Mouse (Mus musculus) heart, postnatal 0 days (tissue): ENCODE measurements around the gene Slc22a6. TPM values are rescaled to one million over a fixed set of nuclear protein-coding genes. Genes with fewer than 3 reads are reported as not detected.

Experiments
- ATAC-seq: fragments of 200-750 bp; cut with Nextera tagmentation; 2 replicates; pipeline ENCODE4 v1.8.0; 2017; ENCODE audit warnings: low read depth, moderate number of reproducible peaks, moderate library complexity; ENCODE audit not compliant: insufficient read depth
- DNase-seq: peaks from one replicate; pipeline ENCODE4 v3.0.0-alpha.2; 2016; ENCODE audit warnings: low spot score
- H3K27ac ChIP-seq: fragments of 300-500 bp; sonication (generic); 2 replicates; pipeline ENCODE4 v1.5.1; 2014; ENCODE audit warnings: low read depth, mild to moderate bottlenecking
- H3K27me3 ChIP-seq: fragments of 300-500 bp; sonication (generic); 2 replicates; pipeline ENCODE4 v1.6.1; 2014; ENCODE audit warnings: low read length, mixed read lengths; ENCODE audit not compliant: control insufficient read depth, insufficient read depth
- H3K36me3 ChIP-seq: fragments of 300-500 bp; sonication (generic); replicated peaks from 2 replicates; pipeline ENCODE4 v1.6.1; 2014; ENCODE audit warnings: low read length, mixed read lengths; ENCODE audit not compliant: control insufficient read depth, insufficient read depth
- H3K4me1 ChIP-seq: fragments of 300-500 bp; sonication (generic); 2 replicates; pipeline ENCODE4 v1.6.1; 2014; ENCODE audit warnings: antibody characterized with exemption; ENCODE audit not compliant: control insufficient read depth, insufficient read depth
- H3K4me2 ChIP-seq: fragments of 300-500 bp; sonication (generic); 2 replicates; pipeline ENCODE4 v1.6.1; 2014; ENCODE audit warnings: low read depth, mild to moderate bottlenecking, low read length, moderate library complexity
- H3K4me3 ChIP-seq: fragments of 300-500 bp; sonication (generic); 2 replicates; pipeline ENCODE4 v1.5.1; 2014; ENCODE audit warnings: low read depth, low read length
- H3K9ac ChIP-seq: fragments of 300-500 bp; sonication (generic); replicated peaks from 2 replicates; pipeline ENCODE4 v1.6.1; 2014; ENCODE audit warnings: low read depth, low read length, mixed read lengths
- H3K9me3 ChIP-seq: fragments of 300-500 bp; sonication (generic); replicated peaks from 2 replicates; pipeline ENCODE4 v1.6.1; 2016; ENCODE audit warnings: low read length; ENCODE audit not compliant: control insufficient read depth
- CTCF ChIP-seq: IDR thresholded peaks from 2 replicates; pipeline ENCODE4 v1.5.1; 2016; ENCODE audit warnings: antibody characterized with exemption, control low read depth, low read depth
- EP300 ChIP-seq: IDR thresholded peaks from 2 replicates; pipeline ENCODE4 v1.6.1; 2016; ENCODE audit warnings: antibody characterized with exemption, low read depth
- WGBS: fragments of 180-500 bp; shearing (Covaris S2); extraction: QIAGEN DNeasy Blood & Tissue Kit; methylation state at CpG from one replicate; pipeline ENCODE4 v1.1.7; 2014; 5-methylcytosine and 5-hydroxymethylcytosine counted together
- polyA plus RNA-seq: library from polyadenylated mRNA; unstranded; fragments of >200 nt; fragmentation: Nextera tagmentation; extraction: Ambion mirVana; gene quantifications from 2 replicates; pipeline ENCODE4 v1.2.1, GENCODE M21; 2015
- total RNA-seq: library from RNA; depleted of rRNA; stranded (reverse); fragments of >200 nt; gene quantifications from 2 replicates; pipeline ENCODE4 v1.2.3, GENCODE M21; 2014; ENCODE audit warnings: low replicate concordance; rRNA removed

The Slc22a6 gene
- total RNA-seq (0.04 TPM in 1 of 2 replicates, not detected in the other), polyA plus RNA-seq (not detected in 2 replicates)

GRCm38 (mm10) chr19:8617904-8618303 lies at the start of gene Slc22a6:
Gene Slc22a6 (plus strand): TSS chr19:8618039.
- Histone ChIP-seq H3K4me1 (no peaks in the 10 kb centered on the region), H3K9me3 (no peaks in the 10 kb centered on the region), H3K36me3 (no peaks in the 10 kb centered on the region), H3K27ac (no peak within 1 kb of the TSS), H3K27me3 (no peaks in the 10 kb centered on the region), H3K9ac (no peak within 1 kb of the TSS), H3K4me3 (no peak within 1 kb of the TSS), H3K4me2 (no peak within 1 kb of the TSS)
- no peak for DNase-seq
- TF ChIP-seq EP300 = no peak
- no peak for TF ChIP-seq CTCF
- no peak for ATAC-seq
- 31% methylated on average over 7 of the region's 7 CpGs for WGBS

- WGBS = 7% methylated on average over 14 of the region's 14 CpGs
- Histone ChIP-seq H3K4me1 (0 out of 2 replicates have a peak, but pooled peaks cover 4% of the 10 kb centered on the region), H3K9me3 (no peaks in the 10 kb centered on the region), H3K4me2 (peak overlapping the region; percentile 61), H3K9ac (0 out of 2 replicates have a peak overlapping the region, but pooled peaks have one; percentile 25), H3K4me3 (peak overlapping the region; percentile 26), H3K27ac (no peak overlapping the region), H3K36me3 (no peaks in the 10 kb centered on the region), H3K27me3 (no peaks in the 10 kb centered on the region)
- ATAC-seq (no peak), DNase-seq (no peak)
- TF ChIP-seq CTCF (peak; percentile 66), EP300 (no peak)
Measured at GRCm38 (mm10) chr19:8569453-8569863, 48.4 kb upstream of the Slc22a6 start.

- Histone ChIP-seq H3K9me3 (no peaks in the 10 kb centered on the region), H3K9ac (no peak overlapping the region), H3K27me3 (no peaks in the 10 kb centered on the region), H3K27ac (no peak overlapping the region), H3K4me1 (no peaks in the 10 kb centered on the region), H3K4me2 (no peak overlapping the region), H3K36me3 (no peaks in the 10 kb centered on the region), H3K4me3 (no peak overlapping the region)
- DNase-seq = no peak
- WGBS = 71% methylated on average over 2 of the region's 2 CpGs
- ATAC-seq = no peak
- no peak for TF ChIP-seq EP300
- no peak for TF ChIP-seq CTCF
Measured at GRCm38 (mm10) chr19:8570341-8571040, 47.3 kb upstream of the Slc22a6 start.

GRCm38 (mm10) chr19:8571746-8572145 lies 46.1 kb upstream of the Slc22a6 start:
- no peak; the same call in 1 of the 2 replicates for ATAC-seq
- H3K27me3 ChIP-seq = no peaks in the 10 kb centered on the region
- TF ChIP-seq EP300 (no peak), CTCF (no peak)
- H3K9me3 ChIP-seq = no peaks in the 10 kb centered on the region
- H3K9ac ChIP-seq = no peak overlapping the region
- no peak overlapping the region for H3K27ac ChIP-seq
- H3K4me2 ChIP-seq = no peak overlapping the region
- H3K4me1 ChIP-seq = no peaks in the 10 kb centered on the region
- WGBS = 40% methylated on average over 7 of the region's 7 CpGs
- H3K4me3 ChIP-seq = no peak overlapping the region
- H3K36me3 ChIP-seq = no peaks in the 10 kb centered on the region
- DNase-seq = no peak

GRCm38 (mm10) chr19:8572485-8572884 lies 45.4 kb upstream of the Slc22a6 start:
- WGBS = 9% methylated on average over 3 of the region's 3 CpGs
- no peak overlapping the region for H3K4me3 ChIP-seq
- H3K9ac ChIP-seq = no peak overlapping the region
- TF ChIP-seq CTCF = no peak
- no peak for TF ChIP-seq EP300
- H3K27ac ChIP-seq = no peak overlapping the region
- H3K36me3 ChIP-seq = no peaks in the 10 kb centered on the region
- no peaks in the 10 kb centered on the region for H3K4me1 ChIP-seq
- DNase-seq (no peak), ATAC-seq (no peak)
- no peaks in the 10 kb centered on the region for H3K27me3 ChIP-seq
- no peaks in the 10 kb centered on the region for H3K9me3 ChIP-seq
- H3K4me2 ChIP-seq = no peak overlapping the region

- TF ChIP-seq EP300 = no peak
- no peak for TF ChIP-seq CTCF
- 82% methylated on average over 4 of the region's 4 CpGs for WGBS
Measured at GRCm38 (mm10) chr19:8577432-8577831, 40.4 kb upstream of the Slc22a6 start.

More at GRCm38 (mm10) chr19:8577432-8577831, 40.4 kb upstream of the Slc22a6 start:
- ATAC-seq = no peak
- Histone ChIP-seq H3K27ac (no peak overlapping the region), H3K4me1 (peaks cover 4% of the 10 kb centered on the region; the same call in 1 of the 2 replicates), H3K4me2 (no peak overlapping the region), H3K9me3 (no peaks in the 10 kb centered on the region), H3K9ac (no peak overlapping the region), H3K27me3 (no peaks in the 10 kb centered on the region), H3K36me3 (no peaks in the 10 kb centered on the region), H3K4me3 (no peak overlapping the region)
- no peak for DNase-seq
